Mouse (Mus musculus): Measurements from ENCODE around the gene Setd7. TPM values are rescaled to one million over a fixed set of nuclear protein-coding genes. Genes with fewer than 3 reads are reported as not detected.

The Setd7 gene
- polyA plus RNA-seq, 1 experiment from 2014 or later: 4.3 TPM

DNA sequence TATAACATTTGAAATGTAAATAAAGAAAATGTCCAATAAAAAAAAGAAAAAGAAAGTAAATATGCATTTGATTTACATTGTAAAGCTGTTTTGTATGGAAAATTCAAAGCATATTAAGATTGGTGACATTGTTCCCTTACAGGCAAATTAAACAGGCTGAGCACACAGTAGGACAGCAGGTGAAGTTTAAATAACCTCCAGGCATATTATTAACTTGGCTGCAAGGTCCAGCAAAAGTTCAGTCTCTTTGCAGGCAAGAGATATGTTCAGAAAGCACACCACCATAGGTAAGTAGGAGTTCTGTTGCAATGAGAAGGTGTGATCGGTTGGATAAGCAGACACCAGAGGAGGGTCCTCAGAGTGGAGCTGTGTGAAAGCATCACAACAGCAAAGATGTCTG is 62.7 kb downstream of the Setd7 start:
- H3K4me3 ChIP-seq (ENCODE audit: low read depth, low read length): no peak overlapping the region
- no peak overlapping the region for H3K27ac ChIP-seq (ENCODE audit: low read depth)
- TF ChIP-seq CTCF (IDR thresholded peaks at IDR 0.05; ENCODE audit: low read depth): no peak
- 95% methylated on average over 1 of the region's 1 CpGs for WGBS
- H3K36me3 ChIP-seq (ENCODE audit: insufficient read depth): peaks cover 14% of the 10 kb centered on the region
- H3K4me2 ChIP-seq: no peak overlapping the region
- DNase-seq (no peak), ATAC-seq (ENCODE audit: insufficient read depth) (no peak)
- no peaks in the 10 kb centered on the region for H3K9me3 ChIP-seq (ENCODE audit: low read depth, low read length)
- H3K9ac ChIP-seq: no peak overlapping the region
- H3K4me1 ChIP-seq (ENCODE audit: insufficient read depth): peaks cover 6% of the 10 kb centered on the region; the same call in 1 of the 2 replicates
- no peaks in the 10 kb centered on the region for H3K27me3 ChIP-seq (ENCODE audit: insufficient read depth, low read length)

DNA sequence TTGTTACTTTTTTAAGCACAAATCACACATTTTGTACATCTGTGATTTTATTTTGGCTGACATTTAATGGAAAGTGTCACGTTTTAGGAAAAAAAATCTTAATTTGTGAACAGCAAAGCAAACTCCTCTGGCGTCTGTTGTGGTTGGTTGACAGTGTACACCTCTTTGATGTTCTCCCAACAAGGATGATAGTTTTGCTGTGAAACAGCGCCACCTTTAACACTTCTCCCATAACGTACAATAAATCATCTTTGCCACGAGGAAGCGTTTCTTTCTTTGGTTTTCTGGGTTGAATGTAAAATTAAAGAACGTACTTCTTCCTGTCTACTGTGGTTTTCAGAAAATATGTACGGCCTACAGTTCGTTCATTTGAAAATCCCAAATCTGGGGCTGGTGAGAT is 65.0 kb downstream of the Setd7 start:
- no peak overlapping the region for H3K4me2 ChIP-seq
- no peaks in the 10 kb centered on the region for H3K27me3 ChIP-seq (ENCODE audit: insufficient read depth, low read length)
- TF ChIP-seq CTCF (IDR thresholded peaks at IDR 0.05; ENCODE audit: low read depth): 0 out of 2 replicates have a peak, but pooled peaks have one; percentile 3
- H3K9me3 ChIP-seq (ENCODE audit: low read depth, low read length): no peaks in the 10 kb centered on the region
- ATAC-seq (ENCODE audit: insufficient read depth) (no peak), DNase-seq (no peak)
- H3K27ac ChIP-seq (ENCODE audit: low read depth): no peak overlapping the region
- no peak overlapping the region for H3K9ac ChIP-seq
- H3K36me3 ChIP-seq (ENCODE audit: insufficient read depth): peaks cover 16% of the 10 kb centered on the region
- H3K4me1 ChIP-seq (ENCODE audit: insufficient read depth): peaks cover 6% of the 10 kb centered on the region; the same call in 1 of the 2 replicates
- no peak overlapping the region for H3K4me3 ChIP-seq (ENCODE audit: low read depth, low read length)
- 89% methylated on average over 9 of the region's 9 CpGs for WGBS

DNA sequence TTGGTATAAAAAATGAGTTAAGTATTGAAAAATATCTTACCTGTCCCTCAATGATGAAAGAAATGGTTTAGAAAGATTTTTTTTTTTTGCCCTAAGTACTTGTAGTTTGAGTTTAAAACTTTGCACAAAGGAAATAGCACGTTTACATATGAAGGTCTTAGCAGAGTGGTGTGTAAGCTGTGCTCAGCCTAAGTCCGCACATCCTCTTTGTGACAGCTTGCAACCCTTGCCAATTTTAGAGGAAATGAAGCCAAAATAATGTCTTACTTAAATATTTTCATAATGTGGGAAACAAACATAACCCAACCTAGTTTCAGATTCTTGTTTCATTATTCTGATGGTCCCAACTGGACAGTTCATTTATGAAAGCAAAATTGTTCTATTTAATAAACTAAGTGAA is 66.2 kb downstream of the Setd7 start:
- DNase-seq (peak; percentile 78), ATAC-seq (ENCODE audit: insufficient read depth) (no peak)
- H3K27ac ChIP-seq (ENCODE audit: low read depth): no peak overlapping the region
- no peak overlapping the region for H3K9ac ChIP-seq
- no peaks in the 10 kb centered on the region for H3K27me3 ChIP-seq (ENCODE audit: insufficient read depth, low read length)
- TF ChIP-seq CTCF (IDR thresholded peaks at IDR 0.05; ENCODE audit: low read depth): no peak
- WGBS: 47% methylated on average over 2 of the region's 2 CpGs
- no peaks in the 10 kb centered on the region for H3K9me3 ChIP-seq (ENCODE audit: low read depth, low read length)
- no peak overlapping the region for H3K4me2 ChIP-seq
- no peak overlapping the region for H3K4me3 ChIP-seq (ENCODE audit: low read depth, low read length)
- peaks cover 6% of the 10 kb centered on the region; the same call in 1 of the 2 replicates for H3K4me1 ChIP-seq (ENCODE audit: insufficient read depth)
- H3K36me3 ChIP-seq (ENCODE audit: insufficient read depth): peaks cover 16% of the 10 kb centered on the region

DNA sequence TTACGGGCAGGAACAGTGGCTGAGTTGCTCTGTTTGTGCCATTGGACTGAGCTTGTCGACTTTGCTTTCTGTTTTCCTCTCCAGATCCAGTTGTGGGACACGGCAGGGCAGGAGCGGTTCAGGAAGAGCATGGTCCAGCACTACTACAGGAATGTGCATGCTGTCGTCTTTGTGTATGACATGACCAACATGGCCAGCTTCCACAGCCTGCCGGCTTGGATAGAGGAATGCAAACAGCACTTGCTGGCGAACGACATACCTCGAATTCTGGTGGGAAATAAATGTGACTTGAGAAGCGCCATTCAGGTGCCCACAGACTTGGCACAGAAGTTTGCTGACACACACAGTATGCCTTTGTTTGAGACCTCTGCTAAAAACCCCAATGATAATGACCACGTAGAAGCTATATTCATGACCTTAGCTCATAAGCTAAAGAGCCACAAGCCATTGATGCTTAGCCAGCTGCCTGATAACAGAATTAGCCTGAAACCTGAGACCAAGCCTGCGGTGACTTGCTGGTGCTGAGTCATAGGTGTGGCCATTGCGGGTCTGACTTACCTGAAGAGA is 67.3 kb downstream of the Setd7 start:
- H3K27me3 ChIP-seq (ENCODE audit: insufficient read depth, low read length): no peaks in the 10 kb centered on the region
- no peak overlapping the region for H3K4me2 ChIP-seq
- H3K4me3 ChIP-seq (ENCODE audit: low read depth, low read length): no peak overlapping the region
- no peaks in the 10 kb centered on the region for H3K9me3 ChIP-seq (ENCODE audit: low read depth, low read length)
- TF ChIP-seq CTCF (IDR thresholded peaks at IDR 0.05; ENCODE audit: low read depth): no peak
- WGBS: 70% methylated on average over 13 of the region's 13 CpGs
- H3K27ac ChIP-seq (ENCODE audit: low read depth): peak overlapping the region; percentile 3; the same call in 1 of the 2 replicates
- DNase-seq (peak; percentile 19), ATAC-seq (ENCODE audit: insufficient read depth) (0 out of 2 replicates have a peak, but pooled peaks have one; percentile 41)
- H3K36me3 ChIP-seq (ENCODE audit: insufficient read depth): peaks cover 16% of the 10 kb centered on the region
- H3K4me1 ChIP-seq (ENCODE audit: insufficient read depth): peaks cover 6% of the 10 kb centered on the region; the same call in 1 of the 2 replicates
- no peak overlapping the region for H3K9ac ChIP-seq

- no peaks in the 10 kb centered on the region for H3K9me3 ChIP-seq (ENCODE audit: low read depth, low read length)
- H3K4me2 ChIP-seq: no peak overlapping the region
- H3K36me3 ChIP-seq (ENCODE audit: insufficient read depth): peaks cover 16% of the 10 kb centered on the region
- H3K4me1 ChIP-seq (ENCODE audit: insufficient read depth): peaks cover 9% of the 10 kb centered on the region
- 87% methylated on average over 7 of the region's 7 CpGs for WGBS
- no peak for ATAC-seq (ENCODE audit: insufficient read depth)
- no peaks in the 10 kb centered on the region for H3K27me3 ChIP-seq (ENCODE audit: insufficient read depth, low read length)
- H3K4me3 ChIP-seq (ENCODE audit: low read depth, low read length): no peak overlapping the region
- H3K9ac ChIP-seq: no peak overlapping the region
- no peak overlapping the region for H3K27ac ChIP-seq (ENCODE audit: low read depth)
- TF ChIP-seq CTCF (IDR thresholded peaks at IDR 0.05; ENCODE audit: low read depth): no peak
- DNase-seq: no peak
Observed at GRCm38 (mm10) chr3:51490088-51490753, 70.5 kb downstream of the Setd7 start.

- Histone ChIP-seq H3K4me2 (no peak overlapping the region), H3K4me3 (ENCODE audit: low read depth, low read length) (no peak overlapping the region), H3K27ac (ENCODE audit: low read depth) (no peak overlapping the region), H3K36me3 (ENCODE audit: insufficient read depth) (0 out of 2 replicates have a peak, but pooled peaks cover 2% of the 10 kb centered on the region), H3K4me1 (ENCODE audit: insufficient read depth) (peaks cover 6% of the 10 kb centered on the region; the same call in 1 of the 2 replicates), H3K27me3 (ENCODE audit: insufficient read depth, low read length) (no peaks in the 10 kb centered on the region), H3K9ac (no peak overlapping the region), H3K9me3 (ENCODE audit: low read depth, low read length) (no peaks in the 10 kb centered on the region)
- ATAC-seq (ENCODE audit: insufficient read depth) (no peak), DNase-seq (peak; percentile 51)
- WGBS: 82% methylated on average over 4 of the region's 4 CpGs
- TF ChIP-seq CTCF (IDR thresholded peaks at IDR 0.05; ENCODE audit: low read depth): no peak
Observed at GRCm38 (mm10) chr3:51486491-51487195, 74.0 kb downstream of the Setd7 start.

- peak overlapping the region; percentile 86 for H3K9ac ChIP-seq
- H3K9me3 ChIP-seq (ENCODE audit: low read depth, low read length): no peaks in the 10 kb centered on the region
- H3K4me1 ChIP-seq (ENCODE audit: insufficient read depth): peaks cover 6% of the 10 kb centered on the region; the same call in 1 of the 2 replicates
- H3K27me3 ChIP-seq (ENCODE audit: insufficient read depth, low read length): no peaks in the 10 kb centered on the region
- H3K4me3 ChIP-seq (ENCODE audit: low read depth, low read length): peak overlapping the region; percentile 78
- DNase-seq (no peak), ATAC-seq (ENCODE audit: insufficient read depth) (no peak)
- no peak overlapping the region for H3K27ac ChIP-seq (ENCODE audit: low read depth)
- no peaks in the 10 kb centered on the region for H3K36me3 ChIP-seq (ENCODE audit: insufficient read depth)
- WGBS: 56% methylated on average over 4 of the region's 4 CpGs
- no peak for TF ChIP-seq CTCF (IDR thresholded peaks at IDR 0.05; ENCODE audit: low read depth)
- peak overlapping the region; percentile 84 for H3K4me2 ChIP-seq
Observed at GRCm38 (mm10) chr3:51485347-51485746, 75.3 kb downstream of the Setd7 start.
